Mouse (Mus musculus) spleen, adult 2 months (tissue): ENCODE results near the gene Eef1b2.

Experiments
- CTCF ChIP-seq: fragments of 200-500 bp; IDR thresholded peaks from 2 replicates; pipeline ENCODE4 v1.5.1; 2011; ENCODE audit warnings: mild to moderate bottlenecking, inconsistent platforms; ENCODE audit not compliant: insufficient read depth, insufficient read length, insufficient replicate concordance; ENCODE audit errors: extremely low read depth
- POLR2A ChIP-seq: fragments of 200-500 bp; IDR thresholded peaks from 2 replicates; pipeline ENCODE4 v1.6.1; 2011; ENCODE audit warnings: low read depth, low read length, inconsistent platforms

DNA sequence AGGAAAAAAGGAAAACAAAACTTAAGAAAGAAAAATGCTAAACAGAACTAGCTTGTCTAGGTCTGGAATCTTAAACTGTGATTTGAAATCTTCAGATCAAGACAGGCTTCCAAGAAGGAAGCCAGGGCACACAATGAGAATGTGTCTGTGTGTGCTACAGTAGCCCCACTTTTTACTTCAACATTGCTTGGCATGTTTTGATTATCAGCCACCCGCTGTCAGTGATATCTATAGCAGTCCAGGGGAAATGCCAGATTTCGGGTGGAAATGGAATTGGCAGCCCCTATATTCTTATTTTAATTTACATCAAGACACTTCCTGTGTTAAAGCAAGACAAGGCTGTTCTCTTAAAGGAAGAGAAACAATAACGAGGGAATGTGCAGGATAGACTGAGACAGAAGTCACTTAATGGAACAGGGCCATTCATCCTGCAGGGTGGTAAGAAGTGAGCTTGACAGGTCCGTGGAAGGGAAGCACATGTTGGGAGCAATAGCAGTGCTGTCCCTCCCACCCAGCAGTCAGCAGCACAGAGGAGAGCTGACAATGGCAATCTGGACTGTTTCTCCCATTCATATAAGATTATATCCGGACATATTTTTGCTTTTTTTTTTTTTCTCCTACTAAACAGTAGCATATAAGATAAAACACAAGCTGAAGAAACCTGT lies 19.4 kb downstream of the Eef1b2 start:
- no peak for TF ChIP-seq CTCF
- TF ChIP-seq POLR2A, result no peak
